Mouse (Mus musculus) central nervous system, embryonic 11.5 days (tissue): ENCODE data around the gene Olfr299. TPM values are rescaled to one million over a fixed set of nuclear protein-coding genes. Genes with fewer than 3 reads are reported as not detected.

Experiments used
- polyA plus RNA-seq: library from polyadenylated mRNA; depleted of rRNA; stranded (reverse); fragments of >200 nt; gene quantifications from 2 replicates; pipeline ENCODE4 v1.2.3, GENCODE M21; 2012; rRNA removed

Olfr299 gene
- not detected in 2 replicates for polyA plus RNA-seq

GRCm38 (mm10) chr7:86459621-86460020, at the start of gene Olfr299:
Gene Olfr299, plus strand, starts transcription at chr7:86459921.

GRCm38 (mm10) chr7:86492384-86492783, 32.7 kb downstream of the Olfr299 start, which contains the start of gene Olfr298:
Gene Olfr298, minus strand, starts transcription at chr7:86492484.

Other genes starting within 250 kb of the Olfr299 start
- not detected in 2 replicates for gene Vmn2r76, start 213.6 kb upstream of the Olfr299 start, polyA plus RNA-seq
- gene Olfr310, start 182.7 kb upstream of the Olfr299 start, polyA plus RNA-seq = not detected in 2 replicates
- gene Olfr309, start 146.2 kb upstream of the Olfr299 start, polyA plus RNA-seq = not detected in 2 replicates
- gene Olfr308, start 134.3 kb upstream of the Olfr299 start, polyA plus RNA-seq = not detected in 2 replicates
- not detected in 2 replicates for gene Olfr307, start 122.3 kb upstream of the Olfr299 start, polyA plus RNA-seq
- not detected in 2 replicates for gene Olfr305, start 93.0 kb upstream of the Olfr299 start, polyA plus RNA-seq
- not detected in 2 replicates for gene Olfr304, start 73.3 kb upstream of the Olfr299 start, polyA plus RNA-seq
- gene Olfr303, start 62.1 kb upstream of the Olfr299 start, polyA plus RNA-seq = not detected in 2 replicates
- not detected in 2 replicates for gene Olfr301, start 56.1 kb upstream of the Olfr299 start, polyA plus RNA-seq
- gene Olfr298, start 32.6 kb downstream of the Olfr299 start, polyA plus RNA-seq = not detected in 2 replicates
- not detected in 2 replicates for gene Olfr297, start 60.0 kb downstream of the Olfr299 start, polyA plus RNA-seq
- gene Olfr295, start 123.9 kb downstream of the Olfr299 start, polyA plus RNA-seq = not detected in 2 replicates
- gene Olfr294, start 156.7 kb downstream of the Olfr299 start, polyA plus RNA-seq = not detected in 2 replicates
- gene Olfr293, start 189.1 kb downstream of the Olfr299 start, polyA plus RNA-seq = not detected in 2 replicates
- gene Olfr292, start 228.4 kb downstream of the Olfr299 start, polyA plus RNA-seq = not detected in 2 replicates